Mouse (Mus musculus) heart, embryonic 11.5 days (tissue): ENCODE measurements at regions not wholly inside any gene's neighbourhood (a gene's known extent, or its start where the extent isn't known, plus 50 kb on each side); places are given as distances from the start of the nearest gene placed in this dataset.

ENCODE experiments used
- ATAC-seq: fragments of 200-750 bp; cut with Nextera tagmentation; replicated peaks from 2 replicates; pipeline ENCODE4 v1.8.0; 2017; ENCODE audit warnings: moderate library complexity; ENCODE audit not compliant: insufficient number of reproducible peaks, low FRiP score, low TSS enrichment
- H3K27ac ChIP-seq: fragments of 300-500 bp; sonication (generic); 2 replicates; pipeline ENCODE4 v1.5.1; 2014; ENCODE audit warnings: mild to moderate bottlenecking, low read depth, low read length
- H3K27me3 ChIP-seq: fragments of 300-500 bp; sonication (generic); 2 replicates; pipeline ENCODE4 v1.6.1; 2014; ENCODE audit warnings: mild to moderate bottlenecking, low read length, mixed read lengths; ENCODE audit not compliant: control insufficient read depth, insufficient read depth
- H3K36me3 ChIP-seq: fragments of 300-500 bp; sonication (generic); 2 replicates; pipeline ENCODE4 v1.6.1; 2014; ENCODE audit warnings: mild to moderate bottlenecking, low read length, moderate library complexity, mixed read lengths; ENCODE audit not compliant: control insufficient read depth, insufficient read depth
- H3K4me1 ChIP-seq: fragments of 300-500 bp; sonication (generic); 2 replicates; pipeline ENCODE4 v1.6.1; 2014; ENCODE audit warnings: low read length; ENCODE audit not compliant: control insufficient read depth, insufficient read depth
- H3K4me2 ChIP-seq: fragments of 300-500 bp; sonication (generic); 2 replicates; pipeline ENCODE4 v1.6.1; 2014; ENCODE audit warnings: mild to moderate bottlenecking, moderate library complexity
- H3K4me3 ChIP-seq: fragments of 300-500 bp; sonication (generic); 2 replicates; pipeline ENCODE4 v1.5.1; 2014; ENCODE audit warnings: low read depth, low read length
- H3K9ac ChIP-seq: fragments of 300-500 bp; sonication (generic); 2 replicates; pipeline ENCODE4 v1.6.1; 2014; ENCODE audit warnings: mild to moderate bottlenecking, low read depth, low read length, moderate library complexity
- H3K9me3 ChIP-seq: fragments of 300-500 bp; sonication (generic); replicated peaks from 2 replicates; pipeline ENCODE4 v1.6.1; 2016; ENCODE audit warnings: low read length; ENCODE audit not compliant: control insufficient read depth
- WGBS: fragments of 180-500 bp; shearing (Covaris S2); extraction: QIAGEN DNeasy Blood & Tissue Kit; methylation state at CpG from one replicate; pipeline ENCODE4 v1.1.7; 2014; ENCODE audit not compliant: insufficient replicate concordance; 5-methylcytosine and 5-hydroxymethylcytosine counted together

DNA sequence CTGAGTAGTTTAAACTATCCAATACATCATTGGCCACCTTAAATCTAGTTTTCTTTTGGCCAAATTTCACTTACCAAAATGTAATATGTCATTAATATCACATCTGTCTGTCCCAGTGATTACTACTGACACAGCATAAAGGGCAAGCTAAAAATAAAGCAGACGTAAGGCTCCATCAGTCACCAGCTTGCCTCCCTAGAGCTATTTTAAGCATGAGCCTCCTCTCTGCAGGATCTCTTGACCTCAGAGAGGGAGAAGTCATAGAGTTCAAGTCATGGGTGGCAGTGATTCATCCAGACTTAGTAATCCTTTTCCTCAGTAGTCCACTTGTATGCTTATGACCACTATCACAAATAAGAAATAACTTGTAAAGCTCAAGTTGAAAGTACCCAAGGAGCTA, 313.2 kb upstream of the Actbl2 start:
- Histone ChIP-seq H3K9me3 (no peaks in the 10 kb centered on the region), H3K4me3 (no peak overlapping the region), H3K4me2 (no peak overlapping the region), H3K4me1 (no peaks in the 10 kb centered on the region), H3K27me3 (no peaks in the 10 kb centered on the region), H3K27ac (peak overlapping the region; percentile 59; the same call in 1 of the 2 replicates), H3K36me3 (no peaks in the 10 kb centered on the region), H3K9ac (no peak overlapping the region)
- WGBS = 38% methylated on average over 1 of the region's 1 CpGs
- no peak for ATAC-seq

- H3K4me3 ChIP-seq = no peak overlapping the region
- WGBS = 82% methylated on average over 4 of the region's 4 CpGs
- H3K27me3 ChIP-seq = no peaks in the 10 kb centered on the region
- no peak overlapping the region for H3K27ac ChIP-seq
- H3K36me3 ChIP-seq = no peaks in the 10 kb centered on the region
- no peak for ATAC-seq
- H3K9ac ChIP-seq = no peak overlapping the region
- H3K4me1 ChIP-seq = no peaks in the 10 kb centered on the region
- H3K9me3 ChIP-seq = no peaks in the 10 kb centered on the region
- H3K4me2 ChIP-seq = no peak overlapping the region
Observed at GRCm38 (mm10) chr13:110942986-110943644, 311.7 kb upstream of the Actbl2 start.

GRCm38 (mm10) chr13:110944061-110944460, 310.8 kb upstream of the Actbl2 start:
- Histone ChIP-seq H3K27ac (no peak overlapping the region), H3K9me3 (no peaks in the 10 kb centered on the region), H3K4me3 (no peak overlapping the region), H3K9ac (no peak overlapping the region), H3K36me3 (no peaks in the 10 kb centered on the region), H3K4me2 (no peak overlapping the region), H3K4me1 (no peaks in the 10 kb centered on the region), H3K27me3 (no peaks in the 10 kb centered on the region)
- 66% methylated on average over 4 of the region's 4 CpGs for WGBS
- no peak for ATAC-seq

- 81% methylated on average over 5 of the region's 5 CpGs for WGBS
- no peak for ATAC-seq
Observed at GRCm38 (mm10) chr13:110944683-110945082, 310.1 kb upstream of the Actbl2 start.

GRCm38 (mm10) chr13:110960212-110960611, 294.6 kb upstream of the Actbl2 start:
- H3K4me1 ChIP-seq = no peaks in the 10 kb centered on the region
- 80% methylated on average over 5 of the region's 5 CpGs for WGBS
- no peak overlapping the region for H3K4me2 ChIP-seq
- H3K9me3 ChIP-seq = no peaks in the 10 kb centered on the region; the same call in 1 of the 2 replicates
- H3K27ac ChIP-seq = no peak overlapping the region
- H3K4me3 ChIP-seq = no peak overlapping the region
- ATAC-seq = no peak
- no peaks in the 10 kb centered on the region for H3K36me3 ChIP-seq
- H3K27me3 ChIP-seq = no peaks in the 10 kb centered on the region
- no peak overlapping the region for H3K9ac ChIP-seq

More at GRCm38 (mm10) chr13:110944683-110945082, 310.1 kb upstream of the Actbl2 start:
- H3K9ac ChIP-seq = no peak overlapping the region
- no peaks in the 10 kb centered on the region for H3K36me3 ChIP-seq
- no peaks in the 10 kb centered on the region for H3K27me3 ChIP-seq
- H3K9me3 ChIP-seq = no peaks in the 10 kb centered on the region
- H3K4me2 ChIP-seq = no peak overlapping the region
- no peak overlapping the region for H3K27ac ChIP-seq
- no peak overlapping the region for H3K4me3 ChIP-seq
- H3K4me1 ChIP-seq = no peaks in the 10 kb centered on the region

DNA sequence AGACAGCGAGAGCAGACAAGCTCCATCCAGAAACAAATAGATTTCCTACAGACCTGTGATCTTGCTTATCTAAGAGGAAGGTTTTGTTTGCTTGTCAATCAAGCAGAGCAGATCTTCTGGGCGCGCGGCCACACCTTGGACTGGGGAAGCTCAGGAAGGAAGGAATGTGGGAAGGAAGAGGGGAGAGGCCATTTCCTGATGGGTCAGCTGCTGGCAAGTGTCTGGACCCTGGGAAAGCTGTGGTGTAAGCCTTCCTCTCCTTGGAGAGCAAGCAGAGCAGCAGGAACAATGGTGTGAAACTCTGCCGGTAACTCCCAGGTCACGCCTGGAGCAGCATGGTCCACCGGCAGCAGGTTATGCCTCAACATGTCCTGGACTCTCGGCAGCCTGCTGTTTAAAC, 287.7 kb upstream of the Actbl2 start:
- WGBS = 18% methylated on average over 8 of the region's 8 CpGs
- Histone ChIP-seq H3K4me2 (0 out of 2 replicates have a peak overlapping the region, but pooled peaks have one; percentile 12), H3K9me3 (no peaks in the 10 kb centered on the region), H3K27me3 (no peaks in the 10 kb centered on the region), H3K27ac (peak overlapping the region; percentile 51; the same call in 1 of the 2 replicates), H3K4me1 (peaks cover 9% of the 10 kb centered on the region), H3K4me3 (no peak overlapping the region), H3K36me3 (no peaks in the 10 kb centered on the region), H3K9ac (no peak overlapping the region)
- peak; percentile 60 for ATAC-seq

DNA sequence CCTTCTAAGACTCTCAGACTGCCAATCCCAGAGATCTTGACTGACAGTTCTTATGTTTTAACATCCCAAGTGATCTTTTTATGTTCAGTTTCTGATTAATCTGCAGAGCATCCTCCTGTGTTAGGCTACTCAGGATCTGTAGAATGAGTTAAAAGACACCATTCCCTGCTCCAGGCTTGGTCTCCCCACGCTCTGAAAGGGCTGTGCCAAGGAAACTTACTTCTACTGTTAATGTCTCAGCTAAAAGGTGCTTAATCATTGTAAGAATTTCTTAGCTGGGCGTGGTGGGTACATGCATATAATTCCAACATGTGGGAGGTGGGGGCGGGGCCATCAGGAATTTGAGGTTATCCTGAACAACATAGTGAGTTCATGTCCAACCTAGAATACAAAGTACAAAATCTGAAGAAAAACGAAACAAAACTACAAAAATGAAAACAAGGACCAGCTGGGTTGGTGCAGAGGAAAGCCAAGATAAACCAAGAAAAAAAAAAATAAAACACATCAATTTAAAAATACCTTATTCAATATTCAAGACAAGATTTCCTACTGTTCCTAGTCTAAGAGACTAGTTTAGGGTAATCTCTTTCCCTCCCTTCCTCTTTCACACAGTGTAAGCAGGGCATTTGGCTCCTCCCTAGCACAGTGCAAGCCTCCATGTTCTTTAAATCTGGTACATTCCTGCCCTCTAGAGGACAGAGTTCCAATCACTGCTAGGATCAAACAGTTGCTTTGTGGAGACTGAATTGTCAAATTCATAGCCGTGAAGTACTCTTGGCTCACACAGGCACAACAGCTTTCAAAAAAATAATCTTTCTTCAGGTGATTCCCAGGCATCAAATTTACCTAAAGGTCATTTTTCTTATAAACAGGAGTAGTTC, 286.9 kb upstream of the Actbl2 start:
- WGBS = 48% methylated on average over 5 of the region's 5 CpGs
- H3K27ac ChIP-seq = peak overlapping the region; percentile 51; the same call in 1 of the 2 replicates
- H3K4me2 ChIP-seq = no peak overlapping the region
- peaks cover 9% of the 10 kb centered on the region for H3K4me1 ChIP-seq
- H3K4me3 ChIP-seq = no peak overlapping the region
- ATAC-seq = peak; percentile 77
- H3K9ac ChIP-seq = no peak overlapping the region
- H3K9me3 ChIP-seq = no peaks in the 10 kb centered on the region
- H3K27me3 ChIP-seq = no peaks in the 10 kb centered on the region
- no peaks in the 10 kb centered on the region for H3K36me3 ChIP-seq

DNA sequence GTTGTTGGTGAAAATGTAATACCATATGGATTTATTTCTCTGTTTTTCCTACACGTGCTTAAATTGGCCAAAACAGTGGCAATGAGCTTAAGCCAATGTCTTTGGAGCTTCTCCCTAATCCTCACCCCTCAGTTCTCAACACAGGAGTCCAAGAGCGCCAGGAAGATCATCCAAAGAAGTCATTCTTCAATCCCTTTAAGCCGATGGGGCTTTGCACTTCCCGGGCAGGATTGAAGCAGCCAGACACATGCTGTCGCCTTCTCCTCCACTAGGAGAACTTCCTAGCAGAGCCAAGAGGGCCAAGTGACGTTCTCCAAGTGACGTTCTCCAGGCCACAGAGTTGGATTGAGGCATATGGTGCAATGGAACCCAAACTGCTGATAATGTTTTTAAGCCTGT, 286.3 kb upstream of the Actbl2 start:
- Histone ChIP-seq H3K9ac (no peak overlapping the region), H3K4me2 (no peak overlapping the region)

More for the DNA sequence above, 286.3 kb upstream of the Actbl2 start:
- H3K36me3 ChIP-seq = no peaks in the 10 kb centered on the region
- WGBS = 41% methylated on average over 7 of the region's 7 CpGs
- H3K4me3 ChIP-seq = no peak overlapping the region
- H3K4me1 ChIP-seq = peaks cover 9% of the 10 kb centered on the region
- H3K27ac ChIP-seq = no peak overlapping the region
- no peak; the same call in 1 of the 2 replicates for ATAC-seq
- H3K9me3 ChIP-seq = no peaks in the 10 kb centered on the region
- no peaks in the 10 kb centered on the region for H3K27me3 ChIP-seq
